Mouse (Mus musculus): ENCODE results near the gene Grip2.

The Grip2 gene

DNA sequence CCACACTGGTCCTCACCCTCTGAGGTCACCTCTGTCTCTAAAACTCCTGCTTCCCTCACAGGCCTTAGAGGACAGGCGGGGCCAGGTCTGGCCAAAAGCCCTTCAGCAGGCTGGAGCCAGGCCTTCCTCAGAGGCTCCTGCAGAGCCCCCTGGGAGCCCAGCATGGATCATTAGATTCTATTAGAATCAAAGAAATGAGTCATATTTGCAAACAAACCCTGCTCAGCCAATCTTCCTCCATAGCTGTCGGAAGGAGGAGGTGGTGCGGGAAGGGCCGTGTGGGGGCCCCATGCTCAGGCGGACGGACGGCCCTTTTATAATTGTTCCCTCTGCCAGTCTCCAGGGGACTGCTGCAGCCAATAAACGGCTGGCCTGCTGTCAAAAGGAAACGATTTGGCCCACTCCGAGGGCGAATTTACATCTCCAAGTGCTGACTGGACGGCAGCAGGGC lies 97.3 kb downstream of the Grip2 start:
- in situ Hi-C loops (cut with MboI): no loop called here

DNA sequence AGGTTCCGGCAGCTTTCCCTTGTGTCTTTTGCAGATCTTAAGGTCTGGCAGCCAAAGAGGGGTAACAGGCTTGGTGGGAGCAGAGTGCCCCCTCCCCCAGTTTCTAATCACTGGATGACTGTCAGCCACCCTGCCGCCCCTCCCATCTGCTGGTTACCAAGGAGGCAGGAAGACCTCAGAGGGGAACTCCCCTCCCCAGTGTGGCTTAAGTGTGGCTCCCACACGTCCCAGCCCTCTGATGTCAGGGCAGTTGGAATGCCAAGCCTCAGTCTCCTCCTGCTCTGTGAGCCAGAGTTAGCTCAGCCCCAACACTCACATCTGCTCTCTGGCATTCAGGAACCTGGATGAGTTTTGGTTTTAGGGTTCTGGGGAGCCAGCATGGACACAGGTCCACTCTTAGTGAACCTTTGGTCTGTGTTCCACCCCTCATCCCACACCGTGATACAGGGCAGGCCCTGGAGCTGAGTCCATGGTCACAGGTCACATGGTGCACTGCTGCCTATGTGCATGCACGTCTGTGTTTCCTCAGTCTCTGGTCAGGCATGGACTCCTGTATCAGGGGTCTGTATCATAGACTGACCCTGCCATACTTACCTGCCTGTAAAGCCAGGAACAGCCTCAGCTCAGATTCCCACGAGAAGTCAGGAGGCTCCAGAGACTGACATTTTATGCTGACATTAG lies 98.0 kb downstream of the Grip2 start:
- in situ Hi-C loops (cut with MboI): no loop called here

DNA sequence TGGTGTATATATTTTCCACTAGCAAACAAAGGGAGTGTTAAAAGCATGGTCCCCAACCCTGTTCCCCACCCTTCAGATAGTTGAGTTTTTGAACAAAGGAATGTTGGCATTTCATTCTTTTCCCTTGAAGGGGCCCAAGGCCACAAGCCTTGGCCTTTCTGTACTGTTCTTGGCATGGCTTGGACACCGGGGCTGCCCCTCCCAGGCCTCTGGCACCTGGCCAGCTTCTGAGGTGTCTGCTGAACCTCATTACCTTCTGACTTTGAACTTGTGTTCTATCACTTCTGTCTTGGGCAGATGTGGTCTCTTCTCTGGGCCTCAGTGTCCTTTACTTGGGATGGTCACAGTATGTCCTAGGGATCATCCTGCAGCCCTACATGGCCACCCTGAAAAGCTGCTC lies 99.7 kb downstream of the Grip2 start:
- in situ Hi-C loops (cut with MboI): no loop called here

DNA sequence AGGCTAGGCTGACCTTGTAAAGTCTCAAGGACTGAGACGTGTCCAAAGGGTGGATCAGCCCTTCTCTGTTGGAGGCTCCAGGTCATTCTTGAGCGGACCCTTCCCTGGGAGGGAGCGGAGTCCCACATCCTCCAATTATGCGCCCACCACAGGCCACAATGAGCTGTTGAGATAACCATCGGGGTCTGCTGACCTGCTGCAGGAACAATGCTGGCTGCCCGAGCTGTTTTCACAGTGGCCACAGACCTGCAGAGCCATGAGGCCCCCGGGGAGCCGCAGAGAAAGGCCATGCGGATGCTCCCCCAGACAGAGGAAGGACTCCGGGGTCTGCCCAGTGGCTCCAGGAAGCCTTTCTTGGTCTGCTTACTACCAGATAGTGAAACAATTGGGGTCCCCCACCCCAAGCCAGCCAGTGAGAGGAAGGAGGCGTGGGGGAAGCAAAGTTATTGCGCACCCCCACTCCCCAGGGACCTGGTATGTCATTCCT lies 105.8 kb downstream of the Grip2 start:
- in situ Hi-C loops (cut with MboI): no loop called here

DNA sequence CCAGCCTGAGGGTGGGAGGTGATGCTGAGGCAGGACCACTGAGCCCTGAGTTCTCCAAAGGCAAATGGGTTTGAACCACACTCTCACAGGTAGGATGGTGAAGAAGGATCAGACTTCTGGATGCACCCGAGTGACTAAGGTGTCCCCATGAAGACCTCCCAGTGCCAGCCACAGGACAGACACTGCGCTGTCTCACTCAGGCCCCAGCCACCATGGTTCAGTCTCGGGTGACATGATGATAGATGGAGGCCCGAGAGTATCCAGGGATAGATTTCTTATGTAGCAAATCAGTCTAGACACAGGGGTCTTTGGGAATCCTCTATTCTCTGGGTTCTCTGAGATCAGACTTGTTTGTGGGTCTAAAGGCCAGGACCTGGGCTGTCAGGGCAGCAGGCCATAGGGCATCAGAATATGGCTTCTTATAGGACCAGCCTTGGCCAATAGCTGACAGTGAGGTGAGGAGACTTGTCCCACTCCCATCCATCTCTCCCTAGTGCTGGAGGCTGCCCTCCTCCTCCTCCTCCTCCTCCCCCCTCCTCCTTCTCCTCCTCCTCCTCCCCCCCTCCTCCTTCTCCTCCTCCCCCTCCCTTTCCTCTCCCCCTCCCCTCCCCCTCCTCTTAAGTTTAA lies 106.3 kb downstream of the Grip2 start:
- in situ Hi-C loops (cut with MboI): no loop called here

DNA sequence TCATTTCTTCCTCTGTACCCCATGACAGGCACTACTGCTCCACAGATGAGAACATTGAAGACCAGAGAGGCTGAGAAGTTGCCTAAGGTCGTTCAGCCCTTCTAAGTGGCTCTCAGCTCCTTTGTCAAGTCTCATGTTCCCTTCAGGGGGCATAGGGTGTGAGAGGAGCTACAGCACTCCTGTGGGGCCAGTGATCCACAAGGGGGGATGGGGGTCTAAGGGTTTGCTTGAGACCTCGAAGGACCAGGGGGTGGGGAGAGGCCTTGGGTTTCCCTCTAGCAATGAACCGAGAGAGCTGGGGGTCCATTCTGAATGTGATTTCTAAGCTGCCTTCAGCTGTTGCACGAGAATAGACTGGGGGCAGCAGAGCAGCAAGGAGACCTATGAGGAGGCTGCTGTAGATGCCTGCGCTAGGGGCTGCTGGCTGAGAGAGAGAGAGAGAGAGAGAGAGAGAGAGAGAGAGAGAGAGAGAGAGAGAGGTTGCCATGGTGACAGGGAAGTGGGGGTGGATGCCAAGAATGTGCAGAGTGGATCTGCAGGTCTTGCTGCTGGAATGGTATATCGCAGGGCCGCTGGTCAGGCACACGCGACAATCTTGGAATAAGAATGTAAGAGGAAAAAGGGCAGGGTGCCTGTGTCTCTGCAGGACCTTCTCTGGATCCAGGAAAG lies 107.1 kb downstream of the Grip2 start:
- in situ Hi-C loops (cut with MboI): no loop called here

DNA sequence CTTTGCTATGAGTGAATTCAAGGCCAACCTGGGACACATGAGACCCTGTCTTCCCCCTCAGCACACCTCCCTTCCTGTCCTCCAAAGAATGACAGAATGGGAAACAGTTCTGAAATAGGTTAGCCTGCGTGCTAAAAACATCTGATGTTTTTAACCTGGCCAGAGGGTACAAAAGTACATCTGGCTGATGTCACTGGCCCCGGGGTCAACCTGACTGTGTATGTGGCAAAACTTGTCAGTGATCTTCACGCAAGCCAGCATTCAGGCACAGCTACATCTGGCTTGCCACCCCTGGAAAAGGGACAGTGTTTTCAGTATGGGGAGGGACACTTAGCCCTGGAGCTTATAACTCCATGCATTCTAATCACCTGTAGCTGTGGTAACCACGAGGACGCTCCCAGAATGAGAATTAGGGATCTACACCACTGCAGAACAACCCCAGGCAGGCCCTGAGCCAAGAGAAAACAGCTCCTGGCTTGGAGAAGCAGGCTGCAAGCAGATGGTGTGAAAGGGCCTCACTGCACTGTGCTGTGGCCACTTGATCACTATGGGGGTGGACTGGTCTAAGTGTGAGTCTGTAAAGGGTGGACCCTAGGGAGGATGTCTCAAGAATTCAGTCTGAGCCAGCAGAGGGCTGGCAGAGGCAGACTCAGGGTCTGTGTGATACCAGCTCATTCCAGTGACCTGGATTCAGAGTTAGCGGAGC lies 107.9 kb downstream of the Grip2 start:
- in situ Hi-C loops (cut with MboI): no loop called here

DNA sequence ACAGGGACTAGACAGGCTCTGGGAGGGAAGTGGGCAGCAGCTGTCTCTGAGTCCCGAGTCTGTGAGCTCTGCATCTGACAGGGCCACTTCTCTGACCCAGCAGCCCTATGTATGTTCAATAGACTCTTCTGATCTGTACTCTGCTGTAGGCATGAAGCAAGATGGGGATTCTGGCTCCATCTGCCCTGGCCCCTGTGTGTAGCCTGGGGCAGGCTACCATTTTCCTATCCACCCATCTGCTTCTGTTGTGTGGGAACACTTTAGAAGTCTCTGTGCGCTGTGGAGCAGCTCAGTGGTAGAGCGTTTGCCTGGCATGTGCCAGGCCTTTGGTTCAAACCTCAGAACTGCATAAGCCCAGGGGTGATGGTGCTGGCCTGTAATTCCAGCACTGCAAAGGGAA lies 108.4 kb downstream of the Grip2 start:
- in situ Hi-C loops (cut with MboI): no loop called here

DNA sequence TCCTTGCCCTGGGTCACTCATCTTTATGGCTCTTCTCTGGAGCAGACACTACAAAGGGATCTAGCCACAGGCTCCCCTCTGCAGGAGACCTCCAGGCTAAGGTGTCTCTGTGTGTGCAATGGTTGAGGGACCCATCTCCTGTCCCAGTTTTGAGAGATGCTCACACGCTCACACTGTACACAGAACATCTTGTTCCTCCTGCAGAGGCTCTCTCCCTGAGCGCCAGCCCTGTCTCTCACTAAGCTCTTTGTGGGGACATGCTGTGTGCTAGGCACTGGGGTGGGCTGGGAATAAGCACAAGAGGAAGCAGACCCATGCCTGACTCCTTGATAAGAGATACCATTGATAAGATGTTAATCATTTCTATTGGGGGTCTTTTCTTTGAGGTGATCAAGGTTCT lies 109.0 kb downstream of the Grip2 start:
- in situ Hi-C loops (cut with MboI): no loop called here

DNA sequence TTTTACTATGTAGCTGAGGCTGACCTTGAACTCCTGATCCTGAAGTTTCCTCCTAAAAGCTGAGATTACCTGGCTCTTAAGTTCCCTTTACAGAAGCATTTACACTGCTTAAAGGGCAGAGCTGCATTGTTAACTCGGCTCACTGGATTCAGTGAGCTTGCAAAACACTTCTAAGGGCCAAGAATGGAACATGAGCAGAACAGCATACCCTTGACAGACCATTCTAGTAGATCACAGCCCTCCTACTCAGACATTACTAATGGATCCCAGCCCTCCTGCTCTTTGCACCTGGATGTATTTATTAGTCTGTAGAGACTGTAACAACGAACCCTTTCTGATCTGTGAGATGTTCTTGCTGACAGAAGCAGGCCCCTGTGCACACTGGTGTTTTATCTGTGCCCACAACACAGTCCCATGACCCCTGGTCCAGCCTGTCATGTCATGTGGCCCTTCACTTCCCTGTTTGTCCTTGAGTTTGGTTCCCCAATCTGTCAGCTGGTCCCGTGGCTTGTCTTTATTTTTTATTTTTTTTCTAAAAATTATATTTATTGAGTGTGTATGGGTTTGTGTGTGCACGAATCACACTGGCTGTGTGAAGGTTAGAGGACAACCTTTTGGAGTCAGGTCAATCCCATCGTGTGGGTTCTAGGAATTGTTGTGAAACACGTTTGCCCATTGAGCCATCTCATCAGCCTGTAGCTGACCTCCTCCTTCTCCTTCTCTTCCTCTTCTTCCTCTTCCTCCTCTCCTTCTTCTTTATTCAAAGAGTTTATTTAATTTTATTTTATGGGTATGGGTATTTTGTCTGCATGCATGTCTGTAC lies 110.9 kb downstream of the Grip2 start:
- in situ Hi-C loops (cut with MboI): no loop called here

DNA sequence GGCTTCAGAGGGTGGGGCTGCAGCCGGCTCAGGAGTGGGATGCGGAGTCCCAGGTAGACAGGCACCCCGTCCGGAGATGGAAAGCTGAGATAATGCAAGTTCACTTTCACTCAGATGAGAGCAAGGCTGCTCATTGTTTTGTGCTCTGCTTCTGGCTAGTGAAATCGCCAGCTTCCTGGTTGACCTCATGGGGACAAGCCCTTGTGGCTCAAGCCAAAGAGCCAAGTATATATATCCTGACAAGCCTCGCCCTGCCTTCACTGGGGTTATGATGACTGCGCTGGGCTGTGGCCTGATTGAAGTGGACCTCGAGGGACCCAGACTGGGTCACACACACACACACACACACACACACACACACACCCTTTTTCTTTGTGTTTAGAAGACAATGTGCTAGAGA lies 112.0 kb downstream of the Grip2 start:
- in situ Hi-C loops (cut with MboI): no loop called here

DNA sequence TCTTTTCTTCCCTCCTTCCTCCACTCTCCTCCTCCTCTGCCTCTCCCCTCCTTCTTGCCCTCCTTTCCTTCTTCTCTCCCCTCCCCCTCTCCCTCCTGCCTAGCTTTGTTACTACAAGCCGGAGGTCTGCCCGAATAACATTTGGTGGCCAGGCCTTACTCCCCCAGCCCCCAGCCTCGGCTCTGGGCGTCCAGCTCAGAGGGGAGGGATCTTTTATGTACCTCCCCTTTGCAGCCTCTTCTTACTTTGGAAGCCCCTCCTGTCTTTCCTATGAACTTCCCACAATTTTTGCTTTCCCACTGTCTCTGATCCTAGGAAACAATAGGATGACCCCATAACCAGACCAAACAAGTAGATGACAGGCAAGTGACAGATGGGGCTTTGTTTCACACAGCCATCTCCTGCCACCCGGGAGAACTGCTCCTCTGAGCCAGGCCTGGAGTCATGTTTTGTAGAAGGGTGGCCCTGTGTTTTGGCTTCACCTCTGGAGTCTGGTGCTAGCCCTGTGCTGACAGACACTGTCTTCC lies 113.6 kb downstream of the Grip2 start:
- in situ Hi-C loops (cut with MboI): no loop called here

DNA sequence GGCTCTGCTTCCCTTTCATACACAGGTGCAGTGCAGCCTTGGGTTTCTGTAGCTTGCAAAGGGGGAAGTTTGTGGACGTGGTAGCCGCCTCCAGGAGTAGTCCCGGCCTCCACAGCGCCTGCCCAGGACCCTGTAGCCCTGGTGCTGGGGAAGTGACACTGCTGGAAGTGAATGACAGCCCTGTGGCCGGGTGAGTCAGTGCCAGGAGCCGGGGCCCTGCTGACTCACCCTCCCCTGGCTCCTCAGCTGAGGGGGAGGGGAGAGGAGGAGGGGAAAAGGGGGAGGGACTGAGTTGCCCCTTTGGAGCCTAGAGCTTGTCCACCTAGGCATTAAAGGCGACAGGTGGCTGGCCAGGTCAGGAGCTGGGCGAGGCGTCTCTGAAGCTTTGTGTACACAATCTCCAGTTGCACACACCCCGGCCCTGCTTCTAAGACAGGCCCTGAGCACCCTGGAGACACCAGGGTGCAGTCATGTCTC lies 114.2 kb downstream of the Grip2 start:
- in situ Hi-C loops (cut with MboI): no loop called here

DNA sequence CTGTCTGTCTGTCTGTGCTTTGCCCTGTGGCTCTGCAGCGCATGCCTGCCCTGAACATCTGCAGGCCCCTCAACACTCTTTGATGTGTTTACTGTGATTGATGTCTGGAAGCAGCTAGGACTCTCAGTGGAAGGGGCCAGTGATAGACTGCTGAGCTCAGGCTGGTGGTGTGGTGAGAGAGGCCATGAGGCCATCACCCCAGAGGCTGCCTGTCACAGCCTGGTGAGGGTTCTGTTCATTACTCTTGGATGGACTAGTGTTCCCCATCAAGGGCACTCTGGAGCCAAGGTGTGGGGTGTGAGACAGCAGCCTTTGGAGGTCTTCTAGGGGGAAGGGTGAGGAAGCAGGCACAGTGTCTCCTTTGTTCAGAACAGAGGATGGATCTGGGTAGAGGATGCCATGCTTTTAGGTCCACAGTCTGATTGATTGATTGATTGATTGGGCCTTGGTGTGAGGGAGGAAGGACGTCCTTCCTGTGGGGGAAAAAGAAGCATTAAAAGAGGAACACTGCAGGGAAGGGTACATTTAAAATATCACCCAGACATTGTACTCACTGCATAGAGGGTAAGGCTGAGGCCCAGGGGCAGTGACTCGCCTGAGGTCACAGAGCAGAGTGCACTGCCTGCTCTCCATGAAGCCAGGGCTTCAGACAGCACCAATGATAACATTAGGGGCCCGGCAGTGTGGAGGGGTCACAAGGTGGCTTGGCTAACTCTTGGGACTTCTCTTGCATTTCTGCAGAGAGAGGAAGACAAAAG lies 114.8 kb downstream of the Grip2 start:
- in situ Hi-C loops (cut with MboI): no loop called here

Measured in mature B cell (primary cell).